Mouse (Mus musculus) liver, embryonic 15.5 days (tissue): ENCODE results near the gene Cfap161. TPM values are rescaled to one million over a fixed set of nuclear protein-coding genes. Genes with fewer than 3 reads are reported as not detected.

Source experiments
- ATAC-seq: fragments of 200-750 bp; cut with Nextera tagmentation; 2 replicates; pipeline ENCODE4 v1.8.0; 2017; ENCODE audit warnings: moderate number of reproducible peaks, mild to moderate bottlenecking, moderate library complexity; ENCODE audit not compliant: insufficient read depth
- H3K27ac ChIP-seq: fragments of 300-500 bp; sonication (generic); replicated peaks from 2 replicates; pipeline ENCODE4 v1.5.1; 2015; ENCODE audit warnings: mild to moderate bottlenecking, inconsistent platforms
- H3K27me3 ChIP-seq: fragments of 300-500 bp; sonication (generic); 2 replicates; pipeline ENCODE4 v1.6.1; 2015; ENCODE audit warnings: mild to moderate bottlenecking, inconsistent platforms
- H3K36me3 ChIP-seq: fragments of 300-500 bp; sonication (generic); replicated peaks from 2 replicates; pipeline ENCODE4 v1.6.1; 2015; ENCODE audit warnings: moderate library complexity, mild to moderate bottlenecking, inconsistent platforms
- H3K4me1 ChIP-seq: fragments of 300-500 bp; sonication (generic); replicated peaks from 2 replicates; pipeline ENCODE4 v1.6.1; 2015; ENCODE audit warnings: inconsistent platforms
- H3K4me2 ChIP-seq: fragments of 300-500 bp; sonication (generic); 2 replicates; pipeline ENCODE4 v1.6.1; 2015; ENCODE audit warnings: moderate library complexity, mild to moderate bottlenecking, inconsistent platforms
- H3K4me3 ChIP-seq: fragments of 300-500 bp; sonication (generic); replicated peaks from 2 replicates; pipeline ENCODE4 v1.5.1; 2015; ENCODE audit warnings: mild to moderate bottlenecking, inconsistent platforms
- H3K9ac ChIP-seq: fragments of 300-500 bp; sonication (generic); 2 replicates; pipeline ENCODE4 v1.6.1; 2015; ENCODE audit warnings: moderate library complexity, mild to moderate bottlenecking, inconsistent platforms
- H3K9me3 ChIP-seq: fragments of 300-500 bp; sonication (generic); replicated peaks from 2 replicates; pipeline ENCODE4 v1.6.1; 2016; ENCODE audit warnings: inconsistent platforms
- WGBS: fragments of 180-500 bp; shearing (Covaris S2); methylation state at CpG from one replicate; pipeline ENCODE4 v1.1.7; 2015; ENCODE audit warnings: mixed read lengths; ENCODE audit not compliant: insufficient replicate concordance; 5-methylcytosine and 5-hydroxymethylcytosine counted together
- polyA plus RNA-seq: library from polyadenylated mRNA; unstranded; fragments of >200 nt; fragmentation: Nextera tagmentation; extraction: Ambion mirVana; gene quantifications from 2 replicates; pipeline ENCODE4 v1.2.1, GENCODE M21; 2015

Gene Cfap161
- polyA plus RNA-seq, 1 experiment from 2014 or later = not detected

- no peak for ATAC-seq
These were observed 54.9 kb downstream of the Cfap161 start for GRCm38 (mm10) chr7:83739680-83740310.

DNA sequence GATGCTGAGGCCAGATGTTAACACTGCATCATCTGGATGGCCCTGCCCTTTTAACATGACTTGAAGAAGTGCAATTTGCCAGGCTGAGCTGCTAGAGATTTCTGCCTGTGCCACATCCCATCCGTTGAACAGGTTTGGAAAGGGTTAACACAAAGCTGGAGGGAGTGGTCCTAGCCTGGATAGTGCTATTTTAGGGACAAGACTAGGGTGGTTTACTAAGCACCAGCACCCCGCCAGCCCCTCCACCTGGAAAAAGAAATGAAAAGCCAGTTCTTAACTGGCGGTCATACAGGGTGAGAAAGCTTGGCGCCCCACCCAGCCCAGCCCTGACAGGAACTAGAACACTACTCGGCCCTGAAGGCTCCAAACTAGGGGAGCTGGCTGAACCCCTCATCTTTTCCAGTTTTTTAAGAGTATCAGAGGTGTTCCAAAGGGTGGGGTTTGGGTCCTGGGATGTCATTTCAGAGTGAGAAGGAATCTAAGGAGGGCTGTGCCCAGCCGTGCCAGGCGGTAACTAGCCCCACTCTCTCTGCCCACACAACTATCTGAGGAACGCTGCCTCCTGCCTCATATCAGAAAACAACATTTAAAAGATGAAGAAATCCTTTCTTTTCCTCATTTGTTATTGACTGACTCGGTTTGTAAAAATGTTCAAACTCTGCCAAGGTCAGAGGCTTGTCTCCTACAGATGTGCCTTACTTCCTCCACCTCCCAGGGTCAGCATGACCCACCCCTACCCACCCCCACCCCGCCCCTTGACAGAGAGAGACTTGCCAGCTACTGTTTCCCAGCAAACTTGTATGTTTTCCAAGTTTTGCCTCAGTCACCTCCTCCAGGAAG lies 55.8 kb downstream of the Cfap161 start:
- Histone ChIP-seq H3K27ac (no peak overlapping the region), H3K27me3 (no peaks in the 10 kb centered on the region), H3K4me1 (no peaks in the 10 kb centered on the region), H3K4me2 (no peak overlapping the region), H3K9ac (no peak overlapping the region), H3K36me3 (no peaks in the 10 kb centered on the region), H3K9me3 (no peaks in the 10 kb centered on the region), H3K4me3 (no peak overlapping the region)
- no peak for ATAC-seq
- 51% methylated on average over 10 of the region's 10 CpGs for WGBS

More at GRCm38 (mm10) chr7:83739680-83740310, 54.9 kb downstream of the Cfap161 start:
- Histone ChIP-seq H3K27me3 (no peaks in the 10 kb centered on the region), H3K4me1 (no peaks in the 10 kb centered on the region), H3K27ac (no peak overlapping the region), H3K36me3 (no peaks in the 10 kb centered on the region), H3K9ac (no peak overlapping the region), H3K9me3 (no peaks in the 10 kb centered on the region), H3K4me3 (no peak overlapping the region), H3K4me2 (no peak overlapping the region)
- 54% methylated on average over 7 of the region's 7 CpGs for WGBS

DNA sequence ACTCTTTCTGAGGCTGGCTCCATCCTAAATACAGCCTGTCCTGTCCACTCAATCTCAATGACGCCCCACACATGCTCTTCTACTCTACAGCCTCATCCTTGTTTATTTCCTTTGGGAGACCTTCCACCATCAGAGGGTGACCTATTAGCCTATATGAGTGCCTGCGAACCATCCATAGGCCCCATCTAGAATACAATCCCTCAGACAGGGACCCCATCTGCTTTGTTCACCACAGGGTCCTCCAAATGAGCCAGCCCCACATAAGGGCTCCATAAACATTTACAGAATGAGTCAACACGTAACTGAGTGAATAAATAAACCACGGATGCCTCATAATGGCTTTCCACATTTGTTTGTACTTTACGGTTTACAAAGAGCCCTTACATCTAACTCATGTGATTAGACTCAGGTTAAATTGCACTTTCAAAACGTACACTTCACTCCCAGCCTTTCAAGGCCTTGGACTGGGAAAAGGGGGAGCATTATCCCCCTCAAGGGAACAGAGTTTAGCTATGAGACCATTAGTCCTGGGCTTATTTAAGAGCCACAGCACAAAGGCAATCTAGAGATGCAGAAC lies 56.7 kb downstream of the Cfap161 start:
- no peak overlapping the region for H3K4me2 ChIP-seq
- H3K36me3 ChIP-seq = no peaks in the 10 kb centered on the region
- 42% methylated on average over 6 of the region's 6 CpGs for WGBS
- no peaks in the 10 kb centered on the region for H3K9me3 ChIP-seq
- no peak for ATAC-seq
- no peak overlapping the region for H3K27ac ChIP-seq
- H3K4me1 ChIP-seq = no peaks in the 10 kb centered on the region
- H3K9ac ChIP-seq = no peak overlapping the region
- H3K27me3 ChIP-seq = no peaks in the 10 kb centered on the region
- H3K4me3 ChIP-seq = no peak overlapping the region

- H3K9ac ChIP-seq = no peak overlapping the region
- no peak for ATAC-seq
- no peaks in the 10 kb centered on the region for H3K9me3 ChIP-seq
- H3K36me3 ChIP-seq = no peaks in the 10 kb centered on the region
- no peaks in the 10 kb centered on the region for H3K4me1 ChIP-seq
- no peak overlapping the region for H3K4me3 ChIP-seq
- H3K27ac ChIP-seq = no peak overlapping the region
- H3K4me2 ChIP-seq = no peak overlapping the region
- H3K27me3 ChIP-seq = no peaks in the 10 kb centered on the region
- 67% methylated on average over 6 of the region's 6 CpGs for WGBS
These were observed 58.2 kb downstream of the Cfap161 start for GRCm38 (mm10) chr7:83736341-83737115.

DNA sequence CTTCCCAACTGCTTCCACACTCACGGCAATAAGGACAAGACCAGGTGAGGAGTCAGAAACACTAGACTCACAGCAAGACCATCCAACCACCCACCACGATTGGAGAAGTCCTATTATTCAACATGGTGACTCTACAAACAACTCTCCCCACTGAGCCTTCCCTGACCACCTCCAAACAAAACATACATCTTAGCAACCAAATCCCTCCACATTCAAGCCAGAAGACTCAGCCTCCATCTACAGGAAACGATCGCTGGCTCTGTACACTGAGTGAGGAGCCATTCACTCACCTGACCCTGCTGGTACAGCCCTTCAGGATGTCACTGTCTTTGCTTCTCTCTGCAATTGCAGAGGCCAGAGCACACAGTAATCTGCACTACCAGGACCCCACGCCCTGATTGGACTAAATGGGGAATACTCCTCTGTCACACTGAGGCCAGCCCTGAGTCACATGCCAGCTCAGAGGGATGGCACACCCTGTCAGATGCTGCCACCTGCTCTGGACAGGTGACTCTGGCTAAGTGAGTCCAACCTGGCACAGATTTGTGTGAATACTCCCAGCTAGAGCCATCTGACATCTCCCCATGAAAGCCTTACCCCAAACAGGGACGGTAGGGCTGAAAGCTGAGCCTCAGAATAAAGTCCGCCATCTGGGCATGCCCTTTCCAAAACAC lies 59.4 kb downstream of the Cfap161 start:
- no peaks in the 10 kb centered on the region for H3K4me1 ChIP-seq
- no peak overlapping the region for H3K27ac ChIP-seq
- no peaks in the 10 kb centered on the region for H3K36me3 ChIP-seq
- WGBS = 66% methylated on average over 7 of the region's 7 CpGs
- no peaks in the 10 kb centered on the region for H3K27me3 ChIP-seq
- H3K9ac ChIP-seq = no peak overlapping the region
- H3K4me2 ChIP-seq = no peak overlapping the region
- no peak overlapping the region for H3K4me3 ChIP-seq
- no peak for ATAC-seq
- H3K9me3 ChIP-seq = no peaks in the 10 kb centered on the region

DNA sequence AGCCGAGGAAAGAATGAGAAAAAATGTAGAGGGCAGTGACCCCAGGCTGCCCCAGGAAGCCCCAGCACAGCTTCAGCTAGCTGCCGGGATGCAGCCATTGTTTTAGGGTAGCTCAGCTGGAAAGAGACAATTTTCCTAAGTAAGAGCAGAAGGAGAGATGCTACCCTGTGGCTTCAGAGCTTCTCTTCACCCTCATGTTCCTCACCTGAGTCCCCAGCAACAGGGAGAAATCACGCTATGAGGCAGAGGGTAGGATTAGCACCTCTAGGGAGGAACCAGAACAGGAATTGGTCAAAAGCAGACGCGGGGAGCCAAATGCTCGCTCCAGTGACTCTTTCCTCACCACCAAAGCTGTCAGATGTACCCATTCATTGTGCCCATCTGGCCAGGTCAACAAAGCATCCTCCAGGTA lies 60.0 kb downstream of the Cfap161 start:
- 53% methylated on average over 6 of the region's 6 CpGs for WGBS
- ATAC-seq = no peak
- H3K4me3 ChIP-seq = no peak overlapping the region
- no peak overlapping the region for H3K4me2 ChIP-seq
- H3K4me1 ChIP-seq = no peaks in the 10 kb centered on the region
- H3K9me3 ChIP-seq = no peaks in the 10 kb centered on the region
- H3K36me3 ChIP-seq = no peaks in the 10 kb centered on the region
- no peak overlapping the region for H3K9ac ChIP-seq
- H3K27me3 ChIP-seq = no peaks in the 10 kb centered on the region
- no peak overlapping the region for H3K27ac ChIP-seq

DNA sequence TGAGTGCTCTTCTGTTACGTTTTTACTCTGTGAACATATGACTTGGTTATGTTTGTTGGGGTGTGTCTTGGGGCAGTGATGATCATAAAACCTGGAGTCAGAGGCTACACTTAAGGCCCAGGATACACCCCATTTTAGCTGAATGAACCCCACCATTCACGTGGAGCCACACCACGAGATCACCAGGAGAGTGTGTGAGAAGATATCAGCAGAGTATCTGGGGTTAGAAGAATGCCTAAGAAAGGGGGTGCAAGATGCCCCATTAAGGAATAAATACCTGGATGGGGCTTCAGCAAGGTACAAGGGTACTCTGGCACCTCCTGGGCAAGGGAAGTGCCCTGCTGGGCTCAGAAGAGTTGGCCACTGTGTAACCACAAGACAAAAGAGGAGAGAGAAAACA lies 60.4 kb downstream of the Cfap161 start:
- 64% methylated on average over 3 of the region's 3 CpGs for WGBS

DNA sequence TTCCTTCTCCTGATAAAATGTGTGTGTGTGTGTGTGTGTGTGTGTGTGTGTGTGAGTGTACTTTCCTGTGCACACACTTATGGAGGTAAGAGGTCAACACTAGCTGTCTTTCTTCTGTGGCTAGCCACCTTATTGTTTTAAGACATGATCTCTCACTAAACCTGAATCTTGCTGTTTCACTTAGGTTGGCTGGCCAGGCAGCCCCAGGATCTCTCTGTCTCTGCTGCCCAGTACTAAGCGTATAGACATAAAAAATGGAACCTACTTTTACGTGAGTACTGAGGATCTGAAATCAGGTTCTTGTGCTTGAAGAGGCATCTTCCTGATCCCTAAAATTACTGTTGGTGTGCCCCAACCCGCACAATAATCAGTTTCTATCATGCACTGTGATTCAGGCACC lies 61.9 kb downstream of the Cfap161 start:
- Histone ChIP-seq H3K36me3 (no peaks in the 10 kb centered on the region), H3K4me2 (no peak overlapping the region), H3K9me3 (no peaks in the 10 kb centered on the region), H3K27ac (no peak overlapping the region), H3K9ac (no peak overlapping the region), H3K4me3 (no peak overlapping the region), H3K27me3 (no peaks in the 10 kb centered on the region), H3K4me1 (no peaks in the 10 kb centered on the region)
- 63% methylated on average over 3 of the region's 3 CpGs for WGBS
- no peak for ATAC-seq

More for the DNA sequence above, 60.4 kb downstream of the Cfap161 start:
- Histone ChIP-seq H3K27ac (no peak overlapping the region), H3K27me3 (no peaks in the 10 kb centered on the region), H3K9me3 (no peaks in the 10 kb centered on the region), H3K36me3 (no peaks in the 10 kb centered on the region), H3K4me1 (no peaks in the 10 kb centered on the region), H3K4me3 (no peak overlapping the region), H3K4me2 (no peak overlapping the region), H3K9ac (no peak overlapping the region)
- no peak for ATAC-seq

- Histone ChIP-seq H3K27ac (no peak overlapping the region), H3K9ac (no peak overlapping the region), H3K4me1 (no peaks in the 10 kb centered on the region), H3K4me3 (no peak overlapping the region), H3K27me3 (no peaks in the 10 kb centered on the region), H3K4me2 (no peak overlapping the region), H3K9me3 (no peaks in the 10 kb centered on the region), H3K36me3 (no peaks in the 10 kb centered on the region)
- ATAC-seq = no peak
- WGBS = 66% methylated on average over 15 of the region's 15 CpGs
These were observed 62.6 kb downstream of the Cfap161 start for GRCm38 (mm10) chr7:83731961-83732666.

GRCm38 (mm10) chr7:83731297-83731696 lies 63.4 kb downstream of the Cfap161 start:
- no peak for ATAC-seq
- H3K9ac ChIP-seq = no peak overlapping the region
- H3K4me2 ChIP-seq = no peak overlapping the region
- H3K4me3 ChIP-seq = no peak overlapping the region
- WGBS = 51% methylated on average over 6 of the region's 6 CpGs
- no peaks in the 10 kb centered on the region for H3K27me3 ChIP-seq
- H3K36me3 ChIP-seq = no peaks in the 10 kb centered on the region
- no peaks in the 10 kb centered on the region for H3K4me1 ChIP-seq
- no peak overlapping the region for H3K27ac ChIP-seq
- H3K9me3 ChIP-seq = no peaks in the 10 kb centered on the region
